Mouse (Mus musculus): ENCODE data around the gene Rtn4rl1. TPM values are rescaled to one million over a fixed set of nuclear protein-coding genes. Genes with fewer than 3 reads are reported as not detected.
A peak's percentile ranks its signal among the peaks of the same experiment; 100 is the strongest.

Gene Rtn4rl1
- polyA plus RNA-seq, 1 experiment from 2014 or later: 1.1 TPM

GRCm38 (mm10) chr11:75197956-75198355 is 4.4 kb downstream of the Rtn4rl1 start:
- H3K4me1 ChIP-seq (ENCODE audit: insufficient read depth): peaks cover 3% of the 10 kb centered on the region
- H3K36me3 ChIP-seq (ENCODE audit: insufficient read depth): no peaks in the 10 kb centered on the region
- DNase-seq: no peak
- H3K9me3 ChIP-seq (ENCODE audit: low read depth, low read length): no peaks in the 10 kb centered on the region; the same call in 1 of the 2 replicates
- WGBS: 40% methylated on average over 7 of the region's 7 CpGs
- no peak overlapping the region for H3K4me3 ChIP-seq (ENCODE audit: low read depth, low read length)
- ATAC-seq (ENCODE audit: insufficient read depth): no peak
- no peak overlapping the region for H3K27ac ChIP-seq (ENCODE audit: low read depth)
- H3K9ac ChIP-seq: no peak overlapping the region
- H3K4me2 ChIP-seq: no peak overlapping the region
- peaks cover 45% of the 10 kb centered on the region for H3K27me3 ChIP-seq (ENCODE audit: insufficient read depth, low read length)
- TF ChIP-seq CTCF (IDR thresholded peaks at IDR 0.05; ENCODE audit: low read depth): no peak

DNA sequence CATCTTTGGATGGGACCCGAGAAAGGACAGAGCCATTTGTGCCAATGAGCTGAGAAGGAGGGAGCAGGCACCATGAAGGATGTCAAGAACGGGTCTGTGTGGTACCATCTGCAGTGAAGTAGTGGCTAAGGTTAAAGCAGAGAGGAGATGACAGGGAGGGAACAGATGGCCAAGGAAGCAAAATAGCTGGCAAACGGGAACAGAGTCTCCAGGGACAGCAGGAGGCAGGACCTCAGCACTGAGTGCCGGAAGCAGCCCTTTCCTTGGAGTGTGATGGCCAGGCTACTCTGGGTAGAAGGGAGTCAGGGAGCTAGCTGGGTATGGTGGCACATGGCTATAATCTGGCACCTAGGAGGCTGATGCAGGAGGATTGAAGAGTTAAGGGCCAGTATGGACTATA is 5.2 kb downstream of the Rtn4rl1 start:
- 63% methylated on average over 4 of the region's 4 CpGs for WGBS
- no peaks in the 10 kb centered on the region; the same call in 1 of the 2 replicates for H3K4me1 ChIP-seq (ENCODE audit: insufficient read depth)
- peaks cover 37% of the 10 kb centered on the region for H3K27me3 ChIP-seq (ENCODE audit: insufficient read depth, low read length)
- no peaks in the 10 kb centered on the region for H3K36me3 ChIP-seq (ENCODE audit: insufficient read depth)
- no peak for TF ChIP-seq CTCF (IDR thresholded peaks at IDR 0.05; ENCODE audit: low read depth)
- no peak overlapping the region for H3K27ac ChIP-seq (ENCODE audit: low read depth)
- DNase-seq (no peak), ATAC-seq (ENCODE audit: insufficient read depth) (no peak)
- no peak overlapping the region for H3K4me3 ChIP-seq (ENCODE audit: low read depth, low read length)
- H3K9ac ChIP-seq: no peak overlapping the region
- no peaks in the 10 kb centered on the region; the same call in 1 of the 2 replicates for H3K9me3 ChIP-seq (ENCODE audit: low read depth, low read length)
- no peak overlapping the region for H3K4me2 ChIP-seq

DNA sequence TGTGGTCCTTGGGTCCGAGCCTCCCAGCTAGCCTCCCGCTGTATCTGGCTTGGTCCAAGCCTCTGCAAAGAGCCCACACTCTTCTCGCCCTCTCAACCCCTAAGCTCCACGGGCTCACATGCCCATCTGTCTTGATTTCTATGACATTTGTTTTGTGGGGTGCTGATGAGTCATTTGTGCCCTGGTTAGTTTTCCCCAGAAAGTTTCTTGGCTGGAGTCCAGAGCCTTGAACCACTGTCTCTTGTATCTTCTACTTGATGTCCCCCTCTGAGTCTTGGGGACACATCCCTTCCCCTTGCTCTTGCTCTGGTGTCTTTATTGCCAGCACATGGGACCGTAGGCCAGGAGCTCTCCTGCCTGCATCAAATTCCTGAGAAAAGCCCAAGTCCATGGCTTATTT is 6.4 kb downstream of the Rtn4rl1 start:
- H3K9ac ChIP-seq: no peak overlapping the region
- 58% methylated on average over 5 of the region's 5 CpGs for WGBS
- no peak overlapping the region for H3K4me2 ChIP-seq
- no peak overlapping the region for H3K4me3 ChIP-seq (ENCODE audit: low read depth, low read length)
- no peak overlapping the region for H3K27ac ChIP-seq (ENCODE audit: low read depth)
- no peak for TF ChIP-seq CTCF (IDR thresholded peaks at IDR 0.05; ENCODE audit: low read depth)
- peaks cover 26% of the 10 kb centered on the region for H3K27me3 ChIP-seq (ENCODE audit: insufficient read depth, low read length)
- no peaks in the 10 kb centered on the region; the same call in 1 of the 2 replicates for H3K9me3 ChIP-seq (ENCODE audit: low read depth, low read length)
- ATAC-seq (ENCODE audit: insufficient read depth) (no peak), DNase-seq (no peak)
- no peaks in the 10 kb centered on the region for H3K4me1 ChIP-seq (ENCODE audit: insufficient read depth)
- no peaks in the 10 kb centered on the region for H3K36me3 ChIP-seq (ENCODE audit: insufficient read depth)

DNA sequence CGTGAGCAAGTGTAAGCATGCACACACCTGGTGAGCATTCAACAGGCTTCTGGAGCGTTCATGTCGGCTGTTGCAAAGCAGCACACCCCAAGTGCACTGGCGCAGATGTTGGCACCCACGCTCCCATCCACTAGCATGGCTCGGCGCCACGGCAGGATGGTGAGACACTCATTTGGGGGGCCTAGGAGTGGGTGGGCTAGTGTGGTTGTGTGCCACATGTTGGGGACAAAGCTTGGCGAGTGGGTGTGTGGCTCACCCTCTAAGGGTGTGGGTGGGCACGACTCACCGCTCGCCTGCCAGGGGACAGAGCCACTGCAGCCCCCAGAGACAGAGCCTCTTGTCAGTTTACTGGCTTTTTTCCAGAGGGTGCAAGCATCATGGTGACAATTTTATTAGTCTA is 7.4 kb downstream of the Rtn4rl1 start:
- Histone ChIP-seq H3K9ac (no peak overlapping the region), H3K4me1 (ENCODE audit: insufficient read depth) (no peaks in the 10 kb centered on the region), H3K36me3 (ENCODE audit: insufficient read depth) (no peaks in the 10 kb centered on the region), H3K27me3 (ENCODE audit: insufficient read depth, low read length) (peaks cover 16% of the 10 kb centered on the region), H3K4me3 (ENCODE audit: low read depth, low read length) (no peak overlapping the region), H3K27ac (ENCODE audit: low read depth) (no peak overlapping the region), H3K9me3 (ENCODE audit: low read depth, low read length) (no peaks in the 10 kb centered on the region; the same call in 1 of the 2 replicates), H3K4me2 (no peak overlapping the region)
- WGBS: 83% methylated on average over 12 of the region's 12 CpGs
- ATAC-seq (ENCODE audit: insufficient read depth) (no peak), DNase-seq (no peak)
- no peak for TF ChIP-seq CTCF (IDR thresholded peaks at IDR 0.05; ENCODE audit: low read depth)

DNA sequence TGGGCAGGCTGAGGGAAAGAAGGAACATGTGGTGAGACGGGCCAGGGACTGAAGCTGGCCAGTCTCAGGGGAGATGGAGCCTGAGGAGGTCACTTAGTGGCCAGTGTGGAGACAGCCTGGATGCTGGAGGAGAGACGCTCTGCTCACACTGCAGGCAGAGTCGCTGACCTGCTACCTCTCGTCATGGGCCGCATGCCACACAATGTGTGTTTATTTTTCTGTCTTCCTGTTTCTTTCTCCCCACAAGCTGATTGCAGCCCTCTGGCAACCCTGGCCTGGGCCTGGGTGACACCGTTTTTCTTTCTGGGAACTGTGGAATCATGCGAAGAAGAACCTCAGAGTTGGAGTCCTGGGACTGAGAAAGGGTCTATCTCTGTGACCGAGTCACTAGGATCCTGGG is 8.1 kb downstream of the Rtn4rl1 start:
- TF ChIP-seq CTCF (IDR thresholded peaks at IDR 0.05; ENCODE audit: low read depth): no peak
- H3K4me3 ChIP-seq (ENCODE audit: low read depth, low read length): no peak overlapping the region
- no peak overlapping the region for H3K4me2 ChIP-seq
- no peak overlapping the region for H3K9ac ChIP-seq
- DNase-seq (peak; percentile 20), ATAC-seq (ENCODE audit: insufficient read depth) (no peak)
- no peaks in the 10 kb centered on the region for H3K4me1 ChIP-seq (ENCODE audit: insufficient read depth)
- no peaks in the 10 kb centered on the region for H3K36me3 ChIP-seq (ENCODE audit: insufficient read depth)
- H3K27me3 ChIP-seq (ENCODE audit: insufficient read depth, low read length): peaks cover 8% of the 10 kb centered on the region; the same call in 1 of the 2 replicates
- WGBS: 34% methylated on average over 8 of the region's 8 CpGs
- H3K27ac ChIP-seq (ENCODE audit: low read depth): no peak overlapping the region
- H3K9me3 ChIP-seq (ENCODE audit: low read depth, low read length): no peaks in the 10 kb centered on the region; the same call in 1 of the 2 replicates

DNA sequence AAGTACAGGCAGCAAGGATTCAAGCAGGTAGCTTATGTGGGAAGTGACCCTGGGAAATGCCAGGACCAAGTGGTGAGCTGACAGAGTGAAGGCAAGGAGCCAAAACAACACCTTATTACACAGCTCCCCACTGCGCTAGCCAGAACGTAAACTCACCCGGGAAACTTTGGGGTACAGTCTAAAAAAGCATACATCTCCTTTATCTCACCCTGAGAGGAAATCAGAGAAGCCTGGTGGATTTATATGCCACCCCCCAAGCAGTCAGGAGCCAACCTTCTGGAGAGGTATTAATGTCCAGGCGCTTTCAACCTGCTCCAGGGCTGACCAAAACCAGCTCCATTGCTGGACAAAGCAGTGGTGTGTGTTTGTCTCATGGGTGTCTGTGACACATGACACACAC is 10.3 kb downstream of the Rtn4rl1 start:
- no peak overlapping the region for H3K4me2 ChIP-seq
- ATAC-seq (ENCODE audit: insufficient read depth): no peak
- no peaks in the 10 kb centered on the region for H3K4me1 ChIP-seq (ENCODE audit: insufficient read depth)
- WGBS: 60% methylated on average over 4 of the region's 4 CpGs
- no peak for DNase-seq
- H3K27ac ChIP-seq (ENCODE audit: low read depth): no peak overlapping the region
- H3K27me3 ChIP-seq (ENCODE audit: insufficient read depth, low read length): no peaks in the 10 kb centered on the region
- no peaks in the 10 kb centered on the region for H3K36me3 ChIP-seq (ENCODE audit: insufficient read depth)
- TF ChIP-seq CTCF (IDR thresholded peaks at IDR 0.05; ENCODE audit: low read depth): no peak
- no peak overlapping the region for H3K9ac ChIP-seq
- H3K4me3 ChIP-seq (ENCODE audit: low read depth, low read length): no peak overlapping the region
- H3K9me3 ChIP-seq (ENCODE audit: low read depth, low read length): no peaks in the 10 kb centered on the region; the same call in 1 of the 2 replicates

DNA sequence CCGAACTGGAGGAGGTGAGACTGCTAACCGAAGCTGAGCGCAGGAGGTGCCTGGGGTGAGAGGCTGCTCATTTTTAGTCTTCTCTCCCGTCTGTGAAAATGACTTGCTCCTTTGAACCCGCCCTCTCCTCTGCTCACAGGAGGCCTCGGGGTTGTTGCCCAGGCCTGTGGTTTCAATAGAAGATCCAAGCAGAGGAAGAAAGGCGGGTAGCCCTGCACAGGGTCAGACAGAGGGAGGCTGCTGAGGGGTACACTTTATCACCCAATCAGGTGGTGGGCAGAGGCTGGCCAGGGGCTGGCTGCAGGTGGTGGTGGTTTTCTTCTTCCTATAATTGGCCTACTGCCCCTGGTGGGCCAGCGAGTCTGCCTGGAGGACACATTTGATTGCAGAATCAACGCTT is 10.9 kb downstream of the Rtn4rl1 start:
- no peak overlapping the region for H3K27ac ChIP-seq (ENCODE audit: low read depth)
- no peak overlapping the region for H3K4me2 ChIP-seq
- WGBS: 52% methylated on average over 9 of the region's 9 CpGs
- no peak for ATAC-seq (ENCODE audit: insufficient read depth)
- no peak overlapping the region for H3K9ac ChIP-seq
- no peak overlapping the region for H3K4me3 ChIP-seq (ENCODE audit: low read depth, low read length)
- H3K4me1 ChIP-seq (ENCODE audit: insufficient read depth): no peaks in the 10 kb centered on the region
- no peaks in the 10 kb centered on the region for H3K36me3 ChIP-seq (ENCODE audit: insufficient read depth)
- no peaks in the 10 kb centered on the region; the same call in 1 of the 2 replicates for H3K9me3 ChIP-seq (ENCODE audit: low read depth, low read length)
- no peak for DNase-seq
- H3K27me3 ChIP-seq (ENCODE audit: insufficient read depth, low read length): no peaks in the 10 kb centered on the region
- no peak for TF ChIP-seq CTCF (IDR thresholded peaks at IDR 0.05; ENCODE audit: low read depth)

DNA sequence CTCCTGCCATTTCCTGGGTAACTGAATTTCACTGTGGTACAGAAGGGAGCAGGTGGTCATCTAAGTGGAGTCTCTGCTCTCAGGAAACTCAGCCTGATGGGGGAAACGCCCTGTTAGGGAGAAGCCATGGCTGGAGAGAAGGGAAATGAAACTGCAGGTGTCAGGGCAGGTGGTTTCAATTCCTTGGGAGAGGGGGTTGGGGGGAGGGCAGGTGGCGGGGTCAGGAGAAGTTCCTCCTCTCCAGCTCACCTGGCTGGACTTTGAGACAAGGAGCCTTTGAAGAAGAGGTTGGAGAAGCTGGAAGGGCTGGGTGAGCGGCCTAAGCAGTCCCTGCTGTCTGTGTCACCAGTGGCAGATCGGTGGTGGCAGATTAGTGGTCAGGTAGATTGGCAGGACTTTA is 12.8 kb downstream of the Rtn4rl1 start:
- H3K4me2 ChIP-seq: no peak overlapping the region
- 63% methylated on average over 4 of the region's 4 CpGs for WGBS
- no peak for TF ChIP-seq CTCF (IDR thresholded peaks at IDR 0.05; ENCODE audit: low read depth)
- no peaks in the 10 kb centered on the region for H3K36me3 ChIP-seq (ENCODE audit: insufficient read depth)
- no peak overlapping the region for H3K9ac ChIP-seq
- H3K27me3 ChIP-seq (ENCODE audit: insufficient read depth, low read length): no peaks in the 10 kb centered on the region
- H3K27ac ChIP-seq (ENCODE audit: low read depth): no peak overlapping the region
- no peak overlapping the region for H3K4me3 ChIP-seq (ENCODE audit: low read depth, low read length)
- ATAC-seq (ENCODE audit: insufficient read depth) (no peak), DNase-seq (no peak)
- H3K4me1 ChIP-seq (ENCODE audit: insufficient read depth): no peaks in the 10 kb centered on the region
- no peaks in the 10 kb centered on the region for H3K9me3 ChIP-seq (ENCODE audit: low read depth, low read length)
